Mouse (Mus musculus) heart, postnatal 14 days (tissue): ENCODE data around the gene Grik4. TPM values are rescaled to one million over a fixed set of nuclear protein-coding genes. Genes with fewer than 3 reads are reported as not detected.

Experiments
- DNase-seq, 2 experiments: peaks; one replicate each; pipeline ENCODE4 v3.0.0; 2021 to 2022
- intact Hi-C: fragments of 180-260 bp; cut with DNase I; formaldehyde crosslinking; loops from one replicate; pipeline ENCODE4 v1.15.1; 2025
- total RNA-seq, 2 experiments: library from RNA; stranded (reverse); gene quantifications; 2 replicates each; pipeline ENCODE4 v1.2.3; 2021

Gene Grik4
- total RNA-seq, 2 experiments from 2014 or later, result not detected

DNA sequence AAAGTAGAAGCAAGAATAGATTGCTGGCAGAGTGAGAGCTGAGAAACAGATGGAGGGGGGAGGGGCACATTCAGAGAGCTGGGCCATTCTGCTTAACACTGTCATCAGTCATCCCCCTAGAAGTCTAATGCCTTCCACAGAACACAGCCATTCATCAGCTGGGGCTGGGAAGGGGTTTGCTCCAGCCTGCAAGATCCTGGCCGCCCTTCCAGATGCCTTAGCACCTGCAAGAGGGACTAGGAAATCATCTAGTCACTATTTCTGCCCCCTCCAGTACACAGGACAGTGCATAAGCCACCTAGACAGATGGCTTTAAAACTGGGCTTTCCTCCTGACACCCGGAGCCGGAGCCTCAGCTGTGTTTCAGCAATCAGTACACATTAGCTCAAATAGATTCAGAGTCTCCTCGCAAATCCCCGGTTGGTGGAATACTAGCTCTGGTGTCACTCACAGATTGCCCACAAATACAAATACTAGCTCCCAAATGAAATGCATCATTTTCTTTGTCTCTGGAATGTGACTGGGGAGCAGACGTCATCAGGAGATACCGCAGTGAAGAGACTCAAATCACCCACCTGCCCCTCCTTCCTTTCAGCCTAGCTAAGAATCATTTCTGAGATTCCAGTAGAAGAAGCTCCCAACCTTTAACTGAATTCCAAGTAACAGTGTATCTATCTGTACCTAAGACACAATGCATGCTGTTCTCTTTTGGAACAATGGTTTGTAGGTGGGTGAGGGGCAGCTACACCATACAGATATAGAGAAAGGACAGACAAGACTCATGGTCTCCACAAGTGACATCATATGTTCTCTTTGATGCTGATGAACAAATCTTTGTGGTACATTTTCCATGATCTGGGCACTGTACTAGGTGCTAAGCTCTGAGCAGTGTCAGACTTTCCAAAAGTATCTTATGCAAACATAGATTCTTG lies 413.8 kb downstream of the Grik4 start:
- no peak for DNase-seq
- intact Hi-C loops, result no loop called here

DNA sequence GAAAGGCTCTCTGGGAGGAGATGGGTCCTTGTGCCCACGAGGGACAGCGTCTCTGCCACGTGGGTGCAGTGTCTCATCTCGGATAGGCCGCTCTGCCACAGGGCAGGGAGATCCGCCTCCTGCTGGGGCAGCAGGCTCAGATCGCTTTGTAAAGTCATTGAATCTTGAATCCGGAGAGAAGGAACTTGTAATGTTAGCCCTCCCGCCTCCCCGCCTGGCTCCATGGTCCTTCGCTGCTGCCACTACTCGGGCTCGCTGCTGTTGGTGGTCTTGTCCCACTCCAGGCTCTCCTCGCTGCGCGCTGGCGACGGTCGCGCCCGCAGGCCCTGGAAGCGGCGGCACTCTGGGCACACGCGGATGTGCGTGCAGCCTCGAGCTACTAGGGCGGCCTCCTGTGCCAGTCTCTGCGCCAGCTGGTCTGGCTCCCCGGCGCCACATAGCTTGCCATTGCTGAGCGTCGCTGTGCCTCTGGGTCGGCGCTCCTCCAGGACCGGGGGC lies 423.7 kb downstream of the Grik4 start:
- DNase-seq, result peak; percentile 8 to 12
- intact Hi-C loops, result no loop called here

DNA sequence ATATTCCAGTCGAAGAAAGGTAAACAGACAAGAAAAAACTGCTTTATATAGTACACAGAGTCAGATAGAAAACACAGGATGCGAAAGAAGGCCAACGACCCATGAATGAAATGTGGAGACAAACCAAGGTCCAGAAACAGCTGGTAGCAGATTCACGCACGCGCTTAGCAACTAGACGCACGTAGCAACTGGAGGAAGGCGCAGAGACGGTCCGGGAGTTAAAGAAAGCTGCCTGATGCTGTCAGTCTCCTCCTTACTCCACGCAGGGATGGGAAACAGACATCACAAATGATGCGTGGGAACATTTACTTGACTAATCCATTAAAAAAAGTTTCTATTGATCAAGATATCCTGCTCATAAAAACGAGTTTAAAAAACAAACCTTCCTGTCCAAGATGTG lies 426.1 kb downstream of the Grik4 start:
- intact Hi-C loops, result no loop called here
- DNase-seq, result no peak

DNA sequence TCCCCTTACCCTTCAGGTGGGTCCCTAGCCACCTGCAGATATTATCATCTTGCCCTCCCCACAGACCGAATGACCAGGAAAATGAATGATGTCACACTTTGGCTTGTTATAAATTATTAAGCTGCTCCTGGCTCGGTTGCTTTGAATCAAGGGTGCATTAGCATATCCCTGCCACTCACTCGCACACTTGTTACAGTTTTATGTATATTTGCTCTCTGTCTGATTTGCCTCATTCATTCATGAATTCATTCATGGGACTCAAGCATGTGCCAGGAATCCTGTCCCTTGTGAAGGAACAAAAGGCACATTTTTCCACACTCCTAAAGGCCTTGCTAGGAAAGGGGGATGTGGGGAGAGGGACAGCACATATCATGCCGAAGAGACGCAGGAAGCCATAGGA lies 431.1 kb downstream of the Grik4 start:
- intact Hi-C loops, result no loop called here
- DNase-seq, result no peak

DNA sequence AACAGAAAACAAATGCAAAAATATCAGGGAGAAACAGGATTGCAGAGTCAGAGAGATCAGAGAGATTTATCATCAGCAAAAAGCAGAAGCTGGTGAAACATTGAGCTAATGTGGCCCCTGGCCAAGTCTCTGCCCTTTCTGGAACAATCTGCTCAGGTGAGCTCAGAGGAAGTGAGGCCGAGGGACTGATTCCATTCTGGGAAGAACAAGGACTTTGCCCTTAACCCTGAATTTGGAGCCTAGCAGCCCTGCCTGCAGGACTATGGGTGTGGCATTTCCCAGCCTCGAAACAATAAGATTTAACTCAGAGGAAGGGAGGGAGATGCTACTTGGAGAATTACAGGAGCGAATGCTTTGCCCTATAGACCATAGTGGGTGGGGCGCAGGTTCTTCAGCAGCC lies 432.0 kb downstream of the Grik4 start:
- intact Hi-C loops, result no loop called here
- no peak for DNase-seq

DNA sequence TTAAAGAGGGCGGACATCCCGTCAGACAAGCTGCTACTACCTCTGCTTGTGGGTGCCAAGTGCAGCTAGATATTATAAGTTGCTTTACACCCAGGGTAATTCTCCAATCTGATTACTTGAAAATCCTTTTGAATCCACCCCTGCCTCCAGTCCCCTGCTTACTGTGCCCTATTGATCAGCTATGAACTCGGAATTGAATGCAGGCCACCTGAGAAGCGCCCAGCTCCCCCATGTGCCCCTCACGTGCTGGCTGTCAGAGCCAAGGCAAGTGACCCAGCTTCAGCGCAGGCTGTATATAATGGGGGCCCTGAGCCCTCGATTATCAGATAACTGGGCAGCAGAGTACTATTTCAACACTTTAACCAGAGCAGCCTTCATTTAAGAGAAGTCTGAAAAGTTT lies 436.1 kb downstream of the Grik4 start:
- intact Hi-C loops, result no loop called here

DNA sequence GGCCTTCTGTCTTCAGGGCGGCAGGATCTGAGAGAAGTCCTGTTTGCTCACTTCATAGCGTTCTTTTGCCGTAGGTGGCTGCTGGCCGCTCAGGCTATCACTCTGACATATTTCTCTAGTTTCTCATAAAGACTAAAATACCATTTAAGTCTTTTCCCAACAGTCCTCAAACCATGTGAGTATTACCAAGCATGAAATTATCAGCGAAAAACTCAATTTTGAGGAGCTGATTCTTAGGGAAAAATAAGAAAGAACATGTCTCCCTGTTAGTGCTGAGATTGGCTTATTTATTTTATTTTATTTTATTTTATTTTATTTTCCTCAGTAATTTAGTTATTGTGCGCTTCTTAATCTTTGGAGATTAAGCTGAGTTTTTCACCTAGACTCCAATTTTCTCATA lies 436.6 kb downstream of the Grik4 start, which contains the start of gene Tbcel:
TSS of gene Tbcel (minus strand) at position 101 of the 400 bp plus-strand sequence.
- intact Hi-C loops, result no loop called here
- DNase-seq, result no peak

More for the DNA sequence above, 436.1 kb downstream of the Grik4 start:
- no peak for DNase-seq

DNA sequence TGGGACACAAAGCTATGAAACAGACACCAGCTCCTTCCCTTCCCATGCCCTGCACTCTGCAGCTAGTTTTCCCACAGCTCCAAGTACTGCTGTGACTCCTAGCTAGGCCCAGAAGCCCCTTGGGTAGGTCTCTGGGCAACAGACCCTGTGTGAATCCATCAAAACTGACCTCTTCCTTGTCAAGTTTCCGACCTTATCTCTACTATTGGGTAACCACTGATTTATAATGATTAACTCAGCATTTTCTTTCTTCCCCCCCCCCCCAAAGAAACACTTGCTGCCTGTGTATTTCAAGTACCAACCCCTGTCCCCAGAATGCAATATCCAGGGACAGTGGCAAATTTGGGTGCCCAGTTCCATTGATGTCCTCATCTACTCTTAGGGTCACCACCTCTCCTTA lies 437.3 kb downstream of the Grik4 start:
- intact Hi-C loops, result no loop called here
- DNase-seq, result no peak

DNA sequence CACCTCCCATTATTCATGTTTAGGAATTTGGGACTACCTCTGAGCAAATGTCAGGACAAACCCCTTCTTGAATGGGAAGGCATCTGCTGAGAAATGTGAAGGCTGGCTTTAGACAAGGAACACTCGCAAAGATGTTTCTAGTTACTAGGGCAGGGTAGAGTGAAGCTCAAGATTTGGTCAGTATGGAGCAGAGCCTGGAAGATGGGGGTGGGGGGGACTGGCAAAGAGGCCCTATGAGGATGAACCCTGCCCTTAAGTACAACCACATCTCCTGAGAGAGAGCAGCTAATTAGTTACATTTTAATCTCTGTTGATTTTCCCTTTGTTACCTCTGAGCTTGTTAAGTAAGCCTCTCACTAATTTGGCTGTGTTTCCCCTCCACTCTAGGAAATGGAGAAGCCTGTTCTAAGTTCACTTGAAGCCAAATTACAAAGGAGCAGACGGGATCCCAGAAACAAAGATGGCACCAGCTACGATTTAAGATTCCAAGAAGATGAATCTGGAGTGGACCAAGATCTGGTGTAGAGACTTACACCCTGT lies 439.3 kb downstream of the Grik4 start:
- DNase-seq, result no peak
- intact Hi-C loops, result no loop called here

DNA sequence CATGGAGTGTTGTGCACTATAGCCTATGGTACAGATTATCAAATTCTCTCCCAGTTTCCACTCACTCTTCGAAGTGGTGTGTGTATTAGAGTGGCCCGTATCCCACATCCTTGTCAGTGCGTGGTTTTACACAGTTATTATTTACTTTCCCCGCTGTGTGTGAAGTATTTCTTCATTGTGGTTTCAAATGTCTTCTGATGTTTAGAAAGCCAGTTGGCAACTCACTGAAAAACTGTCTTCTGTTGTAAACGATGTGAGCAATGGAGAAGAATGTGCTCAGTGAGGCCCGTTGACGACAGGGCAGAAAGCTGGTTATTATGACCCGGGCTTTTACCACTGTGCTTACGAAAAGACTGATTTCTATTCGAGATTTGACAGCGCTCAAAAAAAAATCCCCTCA lies 439.7 kb downstream of the Grik4 start:
- intact Hi-C loops, result no loop called here

DNA sequence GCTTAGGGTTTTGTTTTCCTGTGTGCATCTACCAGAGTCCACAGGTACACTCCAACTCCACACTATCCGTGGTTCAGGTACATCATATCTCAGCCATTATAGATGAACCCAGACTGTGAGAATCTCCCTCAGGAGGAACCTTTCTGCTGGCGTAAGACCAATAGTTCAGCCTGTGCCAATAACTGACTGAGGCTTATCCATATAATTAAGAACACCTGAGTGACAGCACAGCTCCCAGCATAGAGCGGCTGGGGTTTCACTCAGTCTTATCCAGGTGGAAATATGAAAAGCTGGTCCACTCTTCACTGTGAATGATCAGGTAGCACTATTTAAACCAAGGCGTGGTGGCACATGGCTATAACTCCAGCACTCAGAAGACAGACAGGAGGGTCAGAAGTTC lies 440.6 kb downstream of the Grik4 start:
- intact Hi-C loops, result no loop called here
- DNase-seq, result no peak

More for the DNA sequence above, 439.7 kb downstream of the Grik4 start:
- no peak for DNase-seq

DNA sequence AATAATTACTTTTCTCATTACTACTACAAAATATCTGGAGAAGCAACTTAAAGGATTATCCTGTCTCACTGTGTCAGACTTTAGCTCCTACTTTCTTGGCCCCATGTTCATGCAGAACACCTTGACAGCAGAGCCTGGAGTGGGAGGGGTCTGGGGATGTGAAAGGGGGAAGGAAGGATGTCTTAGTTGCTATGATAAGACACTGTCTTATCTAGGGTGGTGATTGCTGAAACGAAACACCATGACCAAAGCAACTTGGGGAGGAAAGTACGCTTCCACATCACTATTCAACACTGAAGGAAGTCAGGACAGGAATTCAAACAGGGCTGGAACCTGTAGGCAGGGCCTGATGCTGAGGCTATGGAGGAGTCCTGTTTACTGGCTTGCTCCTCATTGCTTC lies 448.0 kb downstream of the Grik4 start:
- DNase-seq, result no peak
- intact Hi-C loops, result loop anchor here (10.0 kb wide), 1 partner anchor 161 kb away; no protein-coding TSS in a partner anchor

DNA sequence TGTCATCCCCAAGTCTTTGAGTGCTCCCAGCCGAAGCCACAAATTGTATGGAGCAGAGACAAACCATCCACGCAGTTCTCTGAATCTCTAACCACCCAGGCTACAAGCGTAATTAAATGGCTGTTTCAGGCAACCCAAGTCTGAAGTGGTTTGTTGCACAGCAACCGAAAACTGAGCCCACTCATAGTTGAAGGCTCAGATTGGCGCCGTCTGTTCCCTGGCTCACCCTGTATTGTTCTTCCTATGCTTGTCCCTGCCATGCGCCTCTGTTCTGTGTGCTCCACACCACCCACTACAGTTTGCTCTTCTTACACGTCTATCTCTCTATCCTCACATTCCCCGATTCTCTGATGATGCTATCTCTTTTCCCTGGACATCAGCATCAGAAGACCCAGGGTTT lies 452.5 kb downstream of the Grik4 start:
- no peak for DNase-seq
- intact Hi-C loops, result loop anchor here (10.0 kb wide), 1 partner anchor 157 kb away; no protein-coding TSS in a partner anchor

DNA sequence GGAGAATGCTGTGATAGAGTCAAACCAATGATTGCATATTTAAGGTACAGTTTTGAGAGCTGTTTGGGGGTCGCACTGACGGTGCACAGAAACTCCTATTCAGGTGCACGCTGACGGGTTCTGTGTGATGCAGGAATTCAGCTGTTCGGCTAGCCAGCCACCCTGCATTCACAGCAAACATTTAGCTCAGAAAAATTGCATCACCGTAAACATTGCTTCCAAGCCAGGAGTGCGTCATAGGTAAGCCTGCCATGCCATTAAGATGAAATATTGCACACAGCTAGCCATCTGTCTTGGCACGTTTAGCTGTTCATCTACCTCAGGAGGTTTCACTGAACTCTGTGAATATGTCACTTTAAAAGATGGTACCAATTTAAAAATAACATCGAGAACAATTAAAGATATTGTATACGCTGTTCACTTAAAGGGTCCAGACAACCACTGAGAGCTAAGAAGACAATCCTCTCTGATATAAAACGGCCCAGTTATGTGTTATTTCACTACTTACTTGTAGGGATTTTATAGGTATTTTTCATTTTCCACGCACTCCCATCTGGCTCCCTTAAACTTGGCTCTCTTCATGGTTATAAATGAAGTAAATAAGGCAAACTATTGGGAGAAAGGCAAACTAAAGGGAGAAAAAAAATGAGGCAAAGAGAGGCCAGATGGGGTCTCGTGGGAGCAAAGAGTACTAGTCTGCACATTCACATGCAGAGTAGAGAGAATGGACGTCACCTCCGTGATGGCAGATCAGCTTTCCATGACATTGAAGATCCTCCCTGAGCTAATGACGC lies 453.5 kb downstream of the Grik4 start:
- intact Hi-C loops, result loop anchor here (10.0 kb wide), 1 partner anchor 156 kb away; no protein-coding TSS in a partner anchor
- DNase-seq, result no peak

DNA sequence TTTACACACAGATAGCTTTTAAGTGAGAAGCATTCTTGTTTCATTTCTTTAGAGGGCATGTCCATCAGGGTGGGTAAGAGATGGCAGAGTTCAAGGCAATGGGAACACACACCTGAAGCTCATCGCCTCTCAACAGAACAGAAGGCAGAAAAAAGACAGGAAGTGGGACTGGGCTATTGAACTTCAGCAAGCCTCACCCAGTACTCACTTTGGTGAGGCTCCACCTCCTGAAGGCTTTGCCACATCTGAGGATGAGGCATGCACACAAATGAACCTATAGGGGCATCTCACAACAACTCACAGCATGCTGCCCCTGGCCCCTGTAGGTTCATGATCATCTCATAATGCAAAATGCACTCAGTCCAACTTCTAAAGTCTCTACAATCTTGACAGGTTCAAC lies 456.2 kb downstream of the Grik4 start:
- no peak for DNase-seq
- intact Hi-C loops, result no loop called here

DNA sequence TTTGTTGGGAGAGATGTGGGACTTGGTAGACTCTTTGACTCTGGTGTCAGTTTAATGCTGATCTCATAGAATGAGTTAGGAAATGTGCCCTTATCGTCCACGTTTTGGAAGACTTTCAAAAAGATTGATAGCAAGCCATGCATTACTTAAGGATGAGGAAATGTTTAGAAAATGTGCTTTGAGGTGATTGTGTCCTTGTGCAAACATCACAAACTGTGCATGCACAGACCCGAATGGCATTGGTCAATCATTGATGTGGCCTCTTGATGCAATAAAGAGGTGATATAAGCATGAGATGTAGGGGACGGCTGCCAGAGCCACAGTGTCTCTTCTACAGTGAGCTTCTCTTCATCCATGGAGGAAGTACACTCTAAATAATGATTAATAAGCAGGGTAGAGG lies 457.4 kb downstream of the Grik4 start:
- DNase-seq, result no peak
- intact Hi-C loops, result no loop called here

DNA sequence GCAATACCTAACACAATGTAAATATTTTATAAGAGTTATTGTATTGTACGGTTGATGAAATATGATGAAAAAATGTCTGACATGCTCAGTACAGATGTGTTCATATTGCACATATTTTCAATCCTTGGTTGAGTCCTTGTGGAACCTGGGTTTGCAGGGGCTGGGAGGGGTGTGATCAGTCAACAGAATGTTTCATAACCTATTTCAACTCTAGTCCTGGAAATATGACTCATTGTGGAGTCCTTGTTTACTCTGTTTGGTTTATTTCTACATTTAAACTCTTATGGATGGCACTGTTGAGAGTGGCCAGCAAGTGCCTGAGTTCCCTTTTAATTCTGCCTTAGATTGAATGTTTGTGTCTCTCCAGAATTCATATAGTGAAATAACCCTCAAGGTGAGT lies 459.6 kb downstream of the Grik4 start:
- intact Hi-C loops, result no loop called here
- DNase-seq, result no peak

DNA sequence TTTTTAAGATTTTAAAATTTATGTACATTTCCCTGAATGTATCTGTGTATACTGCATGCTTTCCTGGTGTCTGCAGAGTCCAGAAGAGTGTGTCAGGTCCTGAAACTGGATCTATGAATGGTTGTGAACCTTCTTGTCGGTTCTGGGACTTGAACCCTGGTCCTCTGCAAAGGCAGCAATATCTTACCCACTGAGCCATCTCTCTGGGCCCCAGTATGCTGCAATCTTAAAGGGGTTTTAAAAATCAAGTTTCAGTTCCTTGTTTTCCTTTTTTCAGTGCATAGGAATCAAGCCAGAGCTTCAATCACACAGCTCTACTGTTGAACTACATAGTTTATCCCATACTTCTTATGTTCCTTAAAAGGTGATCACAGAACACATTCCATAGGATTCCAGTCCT lies 461.3 kb downstream of the Grik4 start:
- no peak for DNase-seq
- intact Hi-C loops, result no loop called here

DNA sequence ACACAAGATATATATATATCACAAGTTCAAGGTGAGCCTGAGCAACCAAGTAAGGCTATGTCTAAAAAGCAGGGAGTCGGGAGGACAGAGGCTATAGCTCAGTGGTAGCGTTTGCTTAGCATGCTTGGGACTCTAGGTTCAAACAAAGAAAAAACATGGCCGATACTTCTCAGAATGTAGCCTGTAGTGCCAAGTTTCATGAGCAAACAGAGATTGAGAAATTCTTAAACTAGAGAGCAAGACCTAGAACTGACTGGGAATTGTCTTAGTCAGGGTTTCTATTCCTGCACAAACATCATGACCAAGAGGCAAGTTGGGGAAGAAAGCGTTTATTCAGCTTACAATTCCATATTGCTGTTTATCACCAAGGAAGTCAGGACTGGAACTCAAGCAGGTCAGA lies 468.1 kb downstream of the Grik4 start:
- intact Hi-C loops, result no loop called here
- DNase-seq, result no peak

DNA sequence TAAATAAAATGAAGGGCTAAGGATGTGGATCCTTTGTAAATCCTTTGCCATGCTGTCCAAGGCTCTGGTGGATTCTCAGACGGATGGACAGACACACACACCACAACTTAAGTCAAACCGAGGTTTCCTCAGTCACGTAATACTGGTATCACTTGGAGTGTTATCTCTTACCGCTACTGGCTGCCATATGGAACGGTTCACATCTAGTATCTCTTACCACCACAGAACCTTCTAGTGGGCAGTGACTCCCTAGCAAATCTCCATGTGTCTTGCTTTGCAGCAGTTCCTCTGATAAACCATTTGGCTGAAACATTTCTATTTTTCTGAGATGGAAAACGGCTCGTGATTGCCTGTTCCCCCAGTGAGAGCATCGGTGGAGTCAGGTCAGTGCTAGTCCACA lies 470.0 kb downstream of the Grik4 start:
- DNase-seq, result no peak
- intact Hi-C loops, result no loop called here
